Mouse (Mus musculus) MEL (cell line): ENCODE measurements around the gene Sh3tc1.

Experiments
- MAFK ChIP-seq: IDR thresholded peaks from 2 replicates; pipeline ENCODE4 v1.6.1; 2011; ENCODE audit warnings: low read depth, mild to moderate bottlenecking, low read length, improper control_type of control experiment, borderline replicate concordance
- TBP ChIP-seq: IDR thresholded peaks from 2 replicates; pipeline ENCODE4 v1.8.0; 2011; ENCODE audit warnings: low read depth, low read length, improper control_type of control experiment
- USF1 ChIP-seq: IDR thresholded peaks from 2 replicates; pipeline ENCODE4 v1.6.1; 2014; ENCODE audit warnings: low read depth, mild to moderate bottlenecking, inconsistent platforms, low read length, improper control_type of control experiment, moderate library complexity
- ZC3H11A ChIP-seq: IDR thresholded peaks from 2 replicates; pipeline ENCODE4 v1.6.1; 2012; ENCODE audit warnings: low read depth, mild to moderate bottlenecking, inconsistent platforms, low read length, improper control_type of control experiment

DNA sequence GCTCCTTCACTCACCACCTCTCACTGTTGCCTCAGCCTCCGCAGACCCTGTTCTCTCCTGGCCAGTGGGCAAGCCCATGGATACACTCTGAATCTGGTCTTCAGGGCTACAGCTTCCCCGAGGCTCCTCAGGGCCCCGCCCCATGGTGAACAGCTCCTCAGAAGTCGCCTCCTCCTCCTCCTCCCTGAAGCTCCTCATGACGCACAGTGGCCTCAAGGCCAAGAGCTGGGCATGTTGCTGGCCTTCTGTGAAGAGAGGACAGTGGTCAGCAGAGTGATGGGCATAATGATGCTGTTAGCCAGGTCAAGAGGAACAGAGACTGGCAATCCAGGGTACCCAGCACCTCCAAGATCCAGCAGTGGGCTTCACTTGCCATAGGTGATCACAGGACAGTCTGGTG lies 15.9 kb downstream of the Sh3tc1 start:
- no peak for TF ChIP-seq MAFK
- no peak for TF ChIP-seq ZC3H11A
- TF ChIP-seq TBP, result no peak
- no peak for TF ChIP-seq USF1
